ENCODE assay signal across 9 mouse cellular contexts in genomic region chr2:3414241-3414640, GRCm38 (mm10). TPM values are rescaled to one million over a fixed set of nuclear protein-coding genes. Genes with fewer than 3 reads are reported as not detected.
DNase-seq lines count a peak whose midpoint lies in the region; ATAC-seq lines count a peak whose summit lies in the region.
"Had no signal": no experiment of that assay in that cellular context is flagged by ENCODE, and none has a peak within 500 bp of the region (broad histone marks: within the 10 kb centered on the region; RNA-seq: fewer than 3 reads in every experiment).

No protein-coding gene starts in this region.

- H3K27ac ChIP-seq in kidney, embryonic 14.5 days (ENCODE audit: low read depth, low read length), result no peak overlapping the region

- H3K4me2 ChIP-seq in kidney, embryonic 14.5 days (replicated peaks; ENCODE audit: low read depth, low read length), result no peak overlapping the region

- 38% methylated on average over 4 of the region's 4 CpGs for WGBS in kidney, embryonic 14.5 days

- H3K4me3 ChIP-seq in kidney, embryonic 14.5 days (ENCODE audit: low read length), result no peak overlapping the region

- peaks cover 6% of the 10 kb centered on the region for H3K27me3 ChIP-seq in kidney, embryonic 14.5 days (ENCODE audit: control insufficient read depth, insufficient read depth, low read length)

- no peaks in the 10 kb centered on the region for H3K36me3 ChIP-seq in kidney, embryonic 14.5 days (ENCODE audit: control insufficient read depth, insufficient read depth, low read length)

- no peak for ATAC-seq in kidney, embryonic 14.5 days (ENCODE audit: low FRiP score, low TSS enrichment)
- ATAC-seq in granulocyte monocyte progenitor cell, adult 5-6 weeks (replicated peaks; ENCODE audit: poor library complexity, severe bottlenecking), result peak; percentile 52

- H3K4me1 ChIP-seq in kidney, embryonic 14.5 days (ENCODE audit: control insufficient read depth, insufficient read depth, low read length), result no peaks in the 10 kb centered on the region

- intact Hi-C loops in left cerebral cortex, postnatal 36 days (cut with DNase I), result no loop called here

- no peak overlapping the region for H3K9ac ChIP-seq in kidney, embryonic 14.5 days (ENCODE audit: low read depth, low read length)

- H3K9me3 ChIP-seq in kidney, embryonic 14.5 days (ENCODE audit: control insufficient read depth, low read length), result no peaks in the 10 kb centered on the region

- peak; percentile 76 for DNase-seq in kidney, adult 18-20 months
- DNase-seq in MN1 (ENCODE audit: low spot score), result peak; percentile 14
- DNase-seq in c-Kit-positive CD71-positive TER-119-negative erythroid progenitor cells, embryonic 14.5 days (ENCODE audit: low read depth), result peak; percentile 60
- peak; percentile 30 to 52 for DNase-seq in left cerebral cortex, postnatal 36 days (ENCODE audit: low spot score in 2 of 2)
- peak; percentile 41 for DNase-seq in retina, postnatal 7 days (ENCODE audit: low read depth, low spot score)
- peak; percentile 31 for DNase-seq in yolk sac, embryonic 10.5 days (ENCODE audit: low spot score)

RNA-seq across cellular contexts. Expression of gene Meig1, which starts 8.2 kb away (rescaled TPM):
- not detected in 2 replicates for polyA plus RNA-seq in kidney, embryonic 14.5 days (2014; fragmentation: Nextera tagmentation; extraction: Ambion mirVana)
- not detected in 2 replicates for total RNA-seq in granulocyte monocyte progenitor cell, adult 5-6 weeks (2014; fragmentation: Nextera tagmentation)
- total RNA-seq in granulocyte monocyte progenitor cell, adult 5-6 weeks (2017), result not detected in 2 replicates
- 1 to 10 TPM; 2.1 to 2.3 TPM for total RNA-seq in left cerebral cortex, postnatal 36 days (2021)

RNA-seq across cellular contexts. Expression of gene Dclre1c, which starts 9.7 kb away (rescaled TPM):
- 6.2 and 7.3 TPM in 2 replicates for polyA plus RNA-seq in kidney, embryonic 14.5 days (2014; fragmentation: Nextera tagmentation; extraction: Ambion mirVana)
- 12.0 and 27.4 TPM in 2 replicates for total RNA-seq in granulocyte monocyte progenitor cell, adult 5-6 weeks (2014; fragmentation: Nextera tagmentation)
- total RNA-seq in granulocyte monocyte progenitor cell, adult 5-6 weeks (2017), result 14.2 and 24.4 TPM in 2 replicates
- 10 to 100 TPM in 1 of 2 experiments, 1 to 10 TPM in 1; 8.8 to 15.5 TPM for total RNA-seq in left cerebral cortex, postnatal 36 days (2021)

RNA-seq across cellular contexts. Expression of gene Olah, which starts 17.2 kb away (rescaled TPM):
- not detected in 2 replicates for polyA plus RNA-seq in kidney, embryonic 14.5 days (2014; fragmentation: Nextera tagmentation; extraction: Ambion mirVana)
- not detected in 2 replicates for total RNA-seq in granulocyte monocyte progenitor cell, adult 5-6 weeks (2014; fragmentation: Nextera tagmentation)
- not detected in 2 replicates for total RNA-seq in granulocyte monocyte progenitor cell, adult 5-6 weeks (2017)
- total RNA-seq in left cerebral cortex, postnatal 36 days (2021), result not detected
- polyA plus RNA-seq: heart, embryonic 16.5 days had no signal

Comparison
In these comparisons a context has a peak if more than half of its experiments do, and no peak if none do; other contexts are left out.
1. DNase-seq: peak in every context shown above with its lines; median percentile 76 in kidney, adult 18-20 months; 60 in c-Kit-positive CD71-positive TER-119-negative erythroid progenitor cells, embryonic 14.5 days; 41 in left cerebral cortex, postnatal 36 days; 41 in retina, postnatal 7 days; 31 in yolk sac, embryonic 10.5 days; 14 in MN1.